Mouse (Mus musculus) limb, embryonic 15.5 days (tissue): ENCODE data around the gene Wdr27. TPM values are rescaled to one million over a fixed set of nuclear protein-coding genes. Genes with fewer than 3 reads are reported as not detected.

ENCODE experiments used
- ATAC-seq: fragments of 200-750 bp; cut with Nextera tagmentation; 2 replicates; pipeline ENCODE4 v1.8.0; 2017; ENCODE audit warnings: low read depth, moderate TSS enrichment; ENCODE audit not compliant: insufficient number of reproducible peaks, low FRiP score, low TSS enrichment
- H3K27ac ChIP-seq: fragments of 300-500 bp; sonication (generic); 2 replicates; pipeline ENCODE4 v1.5.1; 2015; ENCODE audit warnings: moderate library complexity, mild to moderate bottlenecking, inconsistent platforms
- H3K27me3 ChIP-seq: fragments of 300-500 bp; sonication (generic); 2 replicates; pipeline ENCODE4 v1.6.1; 2015; ENCODE audit warnings: inconsistent platforms
- H3K36me3 ChIP-seq: fragments of 300-500 bp; sonication (generic); 2 replicates; pipeline ENCODE4 v1.6.1; 2015; ENCODE audit warnings: inconsistent platforms
- H3K4me1 ChIP-seq: fragments of 300-500 bp; sonication (generic); 2 replicates; pipeline ENCODE4 v1.6.1; 2015; ENCODE audit warnings: inconsistent platforms
- H3K4me2 ChIP-seq: fragments of 300-500 bp; sonication (generic); 2 replicates; pipeline ENCODE4 v1.6.1; 2015; ENCODE audit warnings: mild to moderate bottlenecking, inconsistent platforms
- H3K4me3 ChIP-seq: fragments of 300-500 bp; sonication (generic); 2 replicates; pipeline ENCODE4 v1.5.1; 2015; ENCODE audit warnings: mild to moderate bottlenecking, inconsistent platforms
- H3K9ac ChIP-seq: fragments of 300-500 bp; sonication (generic); 2 replicates; pipeline ENCODE4 v1.6.1; 2015; ENCODE audit warnings: inconsistent platforms
- H3K9me3 ChIP-seq: fragments of 300-500 bp; sonication (generic); 2 replicates; pipeline ENCODE4 v1.6.1; 2016; ENCODE audit warnings: inconsistent platforms
- WGBS: fragments of 180-500 bp; shearing (Covaris S2); methylation state at CpG from one replicate; pipeline ENCODE4 v1.1.7; 2015; 5-methylcytosine and 5-hydroxymethylcytosine counted together
- polyA plus RNA-seq: library from polyadenylated mRNA; unstranded; fragments of >200 nt; fragmentation: Nextera tagmentation; extraction: Ambion mirVana; gene quantifications from 2 replicates; pipeline ENCODE4 v1.2.1, GENCODE M21; 2015

Gene Wdr27
- polyA plus RNA-seq, 1 experiment from 2014 or later, result 3.8 TPM

DNA sequence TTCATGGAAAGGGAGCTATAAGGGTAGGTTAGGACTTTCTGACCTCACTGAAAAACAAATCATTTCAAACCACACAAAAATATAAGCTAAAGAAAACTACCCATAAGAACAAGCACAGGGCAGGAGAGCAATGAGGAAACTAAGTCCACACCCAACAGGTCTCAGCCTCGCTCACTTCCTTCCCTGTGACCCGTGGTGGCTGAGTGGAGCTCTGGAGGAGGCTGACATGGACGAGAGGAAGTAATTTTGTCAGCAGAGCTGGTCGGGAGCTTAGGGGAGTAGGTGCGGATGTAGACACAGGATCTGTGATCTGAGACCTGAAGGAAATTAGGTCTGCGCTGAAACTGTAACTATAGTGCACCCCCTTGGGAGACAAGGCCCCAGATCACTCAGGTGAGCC lies 21.4 kb downstream of the Wdr27 start:
- Histone ChIP-seq H3K36me3 (no peaks in the 10 kb centered on the region), H3K9ac (no peak overlapping the region), H3K4me3 (no peak overlapping the region), H3K9me3 (no peaks in the 10 kb centered on the region), H3K27me3 (no peaks in the 10 kb centered on the region), H3K4me2 (no peak overlapping the region), H3K27ac (no peak overlapping the region), H3K4me1 (no peaks in the 10 kb centered on the region)
- ATAC-seq, result no peak
- 54% methylated on average over 6 of the region's 6 CpGs for WGBS

DNA sequence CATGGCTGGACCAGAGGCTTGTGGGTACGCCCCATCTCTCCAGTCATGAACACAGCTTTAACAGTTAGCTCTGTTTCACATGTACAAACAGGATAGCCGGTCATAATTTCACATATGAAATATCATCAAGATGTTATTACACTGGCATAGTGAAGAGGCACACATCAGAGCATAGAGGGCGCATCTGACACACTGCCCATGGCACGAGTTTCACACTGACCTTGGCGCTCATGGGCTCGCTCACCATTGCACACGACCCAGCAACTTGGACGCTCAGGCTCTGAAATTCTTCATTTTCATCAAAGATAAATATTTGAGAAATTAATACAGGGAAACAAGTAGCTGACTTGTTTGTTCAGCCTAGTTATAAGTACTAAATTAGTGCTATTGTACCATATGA lies 25.1 kb downstream of the Wdr27 start:
- Histone ChIP-seq H3K9ac (no peak overlapping the region), H3K36me3 (no peaks in the 10 kb centered on the region), H3K27ac (no peak overlapping the region), H3K9me3 (no peaks in the 10 kb centered on the region), H3K4me3 (no peak overlapping the region), H3K4me2 (no peak overlapping the region), H3K4me1 (no peaks in the 10 kb centered on the region), H3K27me3 (no peaks in the 10 kb centered on the region)
- WGBS, result 84% methylated on average over 8 of the region's 8 CpGs
- ATAC-seq, result no peak

DNA sequence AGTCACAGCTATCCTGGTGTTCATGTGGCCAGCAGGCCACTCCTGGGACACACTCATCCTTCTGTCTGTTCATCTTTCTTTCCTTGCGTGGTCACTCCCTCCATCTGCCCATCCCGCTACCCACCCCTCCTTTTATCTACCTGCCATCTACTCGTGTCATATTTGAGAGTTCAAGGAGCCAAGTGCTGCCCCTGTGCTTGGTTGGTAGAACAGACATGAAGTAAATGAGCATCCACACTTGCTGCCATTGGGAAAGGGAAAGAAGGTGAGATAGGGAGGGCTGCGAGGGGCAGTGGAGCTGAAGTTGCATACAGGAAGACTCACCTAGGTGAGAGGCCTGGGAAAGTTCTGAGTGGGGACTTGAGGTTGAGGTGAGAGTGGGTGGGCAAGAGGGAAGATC lies 28.6 kb downstream of the Wdr27 start:
- no peak overlapping the region for H3K4me3 ChIP-seq
- H3K27ac ChIP-seq, result no peak overlapping the region
- WGBS, result 82% methylated on average over 4 of the region's 4 CpGs
- H3K9ac ChIP-seq, result no peak overlapping the region
- no peaks in the 10 kb centered on the region for H3K9me3 ChIP-seq
- no peaks in the 10 kb centered on the region for H3K27me3 ChIP-seq
- no peaks in the 10 kb centered on the region for H3K36me3 ChIP-seq
- no peak overlapping the region for H3K4me2 ChIP-seq
- ATAC-seq, result no peak
- H3K4me1 ChIP-seq, result no peaks in the 10 kb centered on the region

DNA sequence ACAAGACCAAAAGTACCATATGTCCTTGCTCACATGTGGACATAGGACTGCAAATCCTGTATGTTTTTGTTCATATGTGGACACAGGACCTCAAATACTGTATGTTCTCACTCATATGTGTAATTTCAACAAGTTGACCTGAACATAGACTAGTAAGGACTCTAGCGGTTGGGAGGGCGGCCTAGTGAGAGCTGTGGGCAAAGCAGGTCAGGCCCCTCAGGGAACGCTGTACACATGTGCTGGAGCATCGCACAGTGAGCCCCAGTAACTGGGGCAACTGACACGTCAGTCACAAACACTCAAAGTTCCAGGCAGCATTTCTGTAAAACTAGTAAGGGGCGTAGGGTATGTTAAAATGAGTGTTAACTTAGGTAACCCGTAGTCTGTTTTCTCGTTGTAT lies 30.0 kb downstream of the Wdr27 start:
- no peak overlapping the region for H3K4me2 ChIP-seq

DNA sequence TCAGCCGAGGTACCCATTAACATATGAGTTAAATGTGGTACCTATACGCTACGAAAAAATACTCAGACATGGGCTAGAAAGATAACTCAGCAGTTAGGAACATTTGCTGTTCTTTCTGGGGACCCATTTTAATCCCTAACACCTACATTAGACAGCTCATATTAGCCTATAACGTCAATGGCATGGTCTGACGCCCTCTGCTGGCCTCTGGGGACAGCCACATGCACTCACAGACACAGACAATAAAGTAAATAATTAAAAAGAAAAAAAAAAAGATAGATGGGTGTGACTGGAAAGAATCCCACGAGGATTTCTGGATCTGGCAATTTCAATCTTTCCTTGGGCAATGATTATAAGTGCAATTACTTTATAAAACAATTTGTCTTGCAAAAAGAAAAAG lies 30.5 kb downstream of the Wdr27 start:
- Histone ChIP-seq H3K4me3 (no peak overlapping the region), H3K9ac (no peak overlapping the region), H3K27ac (no peak overlapping the region), H3K9me3 (no peaks in the 10 kb centered on the region), H3K4me2 (no peak overlapping the region), H3K36me3 (no peaks in the 10 kb centered on the region), H3K4me1 (no peaks in the 10 kb centered on the region), H3K27me3 (no peaks in the 10 kb centered on the region)
- 54% methylated on average over 6 of the region's 6 CpGs for WGBS
- no peak for ATAC-seq

More for the DNA sequence above, 30.0 kb downstream of the Wdr27 start:
- Histone ChIP-seq H3K4me1 (no peaks in the 10 kb centered on the region), H3K9ac (no peak overlapping the region), H3K27me3 (no peaks in the 10 kb centered on the region), H3K36me3 (no peaks in the 10 kb centered on the region), H3K9me3 (no peaks in the 10 kb centered on the region), H3K4me3 (no peak overlapping the region), H3K27ac (no peak overlapping the region)
- ATAC-seq, result no peak
- WGBS, result 88% methylated on average over 8 of the region's 8 CpGs

DNA sequence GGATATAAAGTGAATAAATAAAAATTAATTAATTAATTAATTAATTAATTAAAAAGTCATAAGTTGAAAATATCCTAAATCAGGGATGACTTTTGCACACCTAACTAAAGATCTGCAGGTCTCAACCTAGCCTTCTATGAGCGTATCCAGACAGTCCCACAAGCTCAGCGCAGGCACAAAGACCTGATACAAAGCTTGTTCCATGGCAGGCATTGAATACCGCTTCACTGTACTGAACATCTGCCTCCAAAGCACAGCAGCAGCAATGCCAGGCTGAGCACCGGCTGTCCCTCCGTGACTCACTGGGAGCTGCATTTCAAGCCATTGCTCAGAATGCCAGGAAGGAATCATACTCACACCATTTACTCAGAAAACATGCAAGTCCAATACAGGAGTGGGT lies 32.2 kb downstream of the Wdr27 start:
- Histone ChIP-seq H3K27me3 (no peaks in the 10 kb centered on the region), H3K9ac (no peak overlapping the region), H3K36me3 (no peaks in the 10 kb centered on the region), H3K4me2 (no peak overlapping the region), H3K4me1 (no peaks in the 10 kb centered on the region), H3K9me3 (no peaks in the 10 kb centered on the region), H3K4me3 (no peak overlapping the region), H3K27ac (no peak overlapping the region)
- ATAC-seq, result no peak
- 90% methylated on average over 5 of the region's 5 CpGs for WGBS

DNA sequence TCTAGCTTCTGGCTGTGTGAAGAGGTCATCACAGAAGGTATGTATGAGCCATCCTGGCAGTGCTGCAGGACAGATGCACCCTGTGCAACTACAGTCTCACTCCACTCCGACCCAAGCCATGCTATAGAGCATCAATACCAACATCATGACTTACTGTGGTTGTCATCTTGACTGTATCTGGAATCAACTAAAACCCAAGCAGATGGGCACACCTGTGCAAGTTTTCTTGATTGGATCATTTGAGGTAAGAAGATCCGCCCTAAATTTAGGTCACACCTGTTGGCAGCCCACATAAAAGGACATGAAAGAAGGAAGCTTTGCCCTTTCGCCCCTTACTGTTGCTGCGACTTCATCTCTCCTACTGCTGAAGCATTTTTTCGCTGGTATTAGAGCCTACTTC lies 33.6 kb downstream of the Wdr27 start:
- Histone ChIP-seq H3K4me1 (no peaks in the 10 kb centered on the region), H3K36me3 (no peaks in the 10 kb centered on the region), H3K4me3 (no peak overlapping the region), H3K9ac (no peak overlapping the region), H3K4me2 (no peak overlapping the region), H3K9me3 (no peaks in the 10 kb centered on the region), H3K27ac (no peak overlapping the region), H3K27me3 (no peaks in the 10 kb centered on the region)
- 73% methylated on average over 5 of the region's 5 CpGs for WGBS
- no peak for ATAC-seq

DNA sequence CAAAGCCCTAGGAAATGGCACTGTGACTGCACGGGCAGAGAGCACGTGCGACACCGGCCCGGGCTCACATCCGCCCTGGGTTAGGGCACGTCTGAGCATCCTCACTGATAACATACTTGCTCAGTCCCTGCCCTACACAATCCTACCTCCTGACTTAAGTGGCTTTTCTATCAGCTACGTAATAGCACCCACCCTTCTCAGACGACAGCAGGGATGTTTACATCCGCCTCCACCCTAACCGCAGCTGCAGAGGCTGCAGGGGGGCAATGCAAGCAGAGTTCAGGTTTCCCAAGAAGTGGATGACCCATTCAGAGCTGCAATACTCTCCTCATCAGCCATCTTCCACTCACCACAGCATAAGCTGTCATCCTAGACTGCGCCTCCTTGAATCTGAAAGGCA lies 35.8 kb downstream of the Wdr27 start:
- no peak overlapping the region for H3K9ac ChIP-seq
- no peaks in the 10 kb centered on the region for H3K27me3 ChIP-seq
- H3K4me3 ChIP-seq, result no peak overlapping the region
- no peak overlapping the region for H3K27ac ChIP-seq
- no peaks in the 10 kb centered on the region for H3K36me3 ChIP-seq
- H3K4me1 ChIP-seq, result no peaks in the 10 kb centered on the region
- 75% methylated on average over 12 of the region's 12 CpGs for whole genome bisulfite sequencing
- ATAC-seq, result no peak
- H3K4me2 ChIP-seq, result no peak overlapping the region
- H3K9me3 ChIP-seq, result no peaks in the 10 kb centered on the region

DNA sequence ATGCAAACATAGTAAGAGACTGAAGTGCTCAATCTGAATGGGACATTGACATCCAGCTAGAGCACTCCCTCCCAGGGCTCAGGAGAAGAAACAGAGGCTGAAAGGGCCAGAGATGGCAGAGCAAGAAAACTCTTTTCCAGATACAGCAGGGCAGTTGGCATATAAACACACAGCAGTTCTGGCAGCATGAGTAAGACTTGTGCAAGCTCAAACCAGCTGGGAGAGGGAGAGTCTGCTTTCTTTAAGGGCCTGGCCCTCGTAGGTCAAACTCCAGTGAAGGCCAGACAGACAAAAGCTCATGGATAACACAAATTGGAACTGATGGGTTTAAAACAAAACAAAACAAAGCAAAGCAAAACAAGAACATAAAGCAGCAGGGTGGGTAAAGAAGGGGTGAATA lies 36.3 kb downstream of the Wdr27 start:
- Histone ChIP-seq H3K27ac (no peak overlapping the region), H3K9me3 (no peaks in the 10 kb centered on the region), H3K27me3 (no peaks in the 10 kb centered on the region), H3K4me3 (no peak overlapping the region), H3K4me1 (no peaks in the 10 kb centered on the region), H3K4me2 (no peak overlapping the region), H3K36me3 (no peaks in the 10 kb centered on the region), H3K9ac (no peak overlapping the region)
- ATAC-seq, result no peak
- WGBS, result 44% methylated on average over 1 of the region's 1 CpGs

DNA sequence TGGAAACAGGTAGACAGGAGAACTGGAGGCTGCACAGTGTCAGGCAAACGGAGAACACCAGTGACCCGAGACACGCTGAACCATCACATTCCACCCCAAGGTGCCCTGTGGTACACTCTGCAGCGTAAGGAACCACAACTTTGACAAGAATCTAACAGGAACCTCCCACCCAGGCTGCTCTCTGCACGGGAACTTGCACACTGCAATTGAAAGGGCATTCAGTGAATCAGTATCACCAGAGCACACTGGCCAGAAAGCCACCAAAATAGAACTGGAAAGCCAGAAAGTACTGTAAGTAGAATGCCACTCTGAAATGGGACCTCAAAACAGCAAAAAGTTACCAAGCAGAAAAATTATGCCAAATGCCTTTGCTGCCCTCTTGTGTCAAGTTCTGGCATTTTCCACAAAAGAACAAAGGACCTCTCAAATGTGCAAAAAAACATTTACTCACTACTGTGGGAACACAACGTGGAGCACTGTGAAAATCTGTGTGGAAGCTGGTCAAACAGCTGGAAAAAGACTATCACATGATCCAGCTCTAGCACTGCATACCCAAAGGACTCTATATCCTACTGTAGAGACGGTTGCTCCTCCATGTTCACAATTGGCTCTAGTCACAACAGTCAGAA lies 38.2 kb downstream of the Wdr27 start:
- no peaks in the 10 kb centered on the region for H3K4me1 ChIP-seq
- no peaks in the 10 kb centered on the region for H3K27me3 ChIP-seq
- no peak overlapping the region for H3K4me3 ChIP-seq
- no peaks in the 10 kb centered on the region for H3K9me3 ChIP-seq
- no peak overlapping the region for H3K27ac ChIP-seq
- ATAC-seq, result 0 out of 2 replicates have a peak, but pooled peaks have one; percentile 12
- H3K36me3 ChIP-seq, result no peaks in the 10 kb centered on the region
- H3K4me2 ChIP-seq, result no peak overlapping the region
- WGBS, result 51% methylated on average over 7 of the region's 7 CpGs
- no peak overlapping the region for H3K9ac ChIP-seq

DNA sequence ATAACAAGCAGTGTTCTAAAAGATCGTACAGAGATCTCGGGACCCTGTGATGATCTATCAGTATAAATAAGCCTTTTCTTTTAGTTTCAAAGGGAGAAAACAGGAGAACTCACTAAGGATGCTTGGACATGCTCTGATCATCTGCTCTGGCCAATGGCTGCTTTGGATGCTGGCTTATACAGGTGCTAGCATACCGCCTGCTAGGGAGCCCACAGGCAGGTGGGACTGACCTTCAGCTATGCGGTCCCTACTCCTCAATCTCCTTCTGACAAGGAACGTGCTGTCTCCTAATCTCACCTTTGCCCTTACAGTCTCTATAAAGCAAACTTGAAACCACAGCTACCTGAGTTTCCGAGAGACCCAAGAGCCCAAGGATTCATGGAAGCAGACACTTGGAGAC lies 38.8 kb downstream of the Wdr27 start:
- Histone ChIP-seq H3K4me3 (no peak overlapping the region), H3K36me3 (no peaks in the 10 kb centered on the region), H3K4me2 (no peak overlapping the region), H3K27me3 (no peaks in the 10 kb centered on the region), H3K27ac (no peak overlapping the region), H3K9me3 (no peaks in the 10 kb centered on the region), H3K9ac (no peak overlapping the region), H3K4me1 (no peaks in the 10 kb centered on the region)
- WGBS, result 86% methylated on average over 6 of the region's 6 CpGs
- ATAC-seq, result no peak

DNA sequence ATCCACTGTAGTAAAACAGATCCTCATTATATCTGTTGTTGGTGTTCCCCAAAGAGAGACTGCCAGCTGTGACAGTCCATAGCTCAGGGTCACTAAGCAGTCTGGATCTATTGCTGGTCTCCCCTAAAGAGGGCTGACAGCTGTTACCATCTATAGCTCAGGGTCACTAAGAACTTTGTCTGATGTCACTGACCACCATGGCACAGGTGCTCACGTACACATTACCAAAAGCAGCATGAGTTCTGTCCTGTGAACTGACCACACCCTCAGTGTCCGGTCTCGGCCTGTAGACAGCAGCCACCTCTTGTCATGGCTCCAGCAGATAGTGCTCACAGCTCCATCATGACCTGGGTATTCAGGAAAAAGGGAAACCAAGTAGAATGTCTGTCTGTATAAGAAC lies 39.7 kb downstream of the Wdr27 start:
- no peaks in the 10 kb centered on the region for H3K4me1 ChIP-seq
- WGBS, result 89% methylated on average over 3 of the region's 3 CpGs
- H3K4me2 ChIP-seq, result no peak overlapping the region
- H3K9me3 ChIP-seq, result no peaks in the 10 kb centered on the region
- no peak for ATAC-seq
- H3K9ac ChIP-seq, result no peak overlapping the region
- H3K36me3 ChIP-seq, result no peaks in the 10 kb centered on the region
- no peak overlapping the region for H3K27ac ChIP-seq
- H3K4me3 ChIP-seq, result no peak overlapping the region
- H3K27me3 ChIP-seq, result no peaks in the 10 kb centered on the region

DNA sequence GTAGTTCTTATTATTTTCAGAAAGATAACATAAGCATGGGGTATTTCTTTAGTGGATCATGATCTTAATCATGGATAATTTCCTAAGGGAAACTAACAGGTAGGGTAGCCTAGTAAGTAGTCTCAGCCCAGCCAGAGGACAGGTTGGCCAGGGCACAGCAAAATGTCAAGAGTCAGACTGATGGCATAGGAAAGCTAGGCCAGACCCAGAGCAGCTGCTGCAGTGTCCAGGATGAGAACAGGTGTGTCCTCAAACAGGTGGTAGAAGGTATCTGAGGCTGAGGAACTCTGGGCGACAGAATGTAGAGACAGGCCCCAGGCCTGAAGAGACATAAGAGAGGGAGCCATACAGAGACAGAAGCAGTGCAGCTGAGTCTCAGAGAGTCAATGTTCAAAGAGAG lies 44.0 kb downstream of the Wdr27 start:
- H3K27me3 ChIP-seq, result no peaks in the 10 kb centered on the region
- H3K4me1 ChIP-seq, result no peaks in the 10 kb centered on the region
- no peak for ATAC-seq
- H3K36me3 ChIP-seq, result no peaks in the 10 kb centered on the region
- no peak overlapping the region for H3K4me3 ChIP-seq
- H3K4me2 ChIP-seq, result no peak overlapping the region
- H3K27ac ChIP-seq, result no peak overlapping the region
- H3K9me3 ChIP-seq, result no peaks in the 10 kb centered on the region
- WGBS, result 76% methylated on average over 1 of the region's 1 CpGs
- no peak overlapping the region for H3K9ac ChIP-seq
